1 mouse cellular context compared by ENCODE assay signal in the genomic region with DNA sequence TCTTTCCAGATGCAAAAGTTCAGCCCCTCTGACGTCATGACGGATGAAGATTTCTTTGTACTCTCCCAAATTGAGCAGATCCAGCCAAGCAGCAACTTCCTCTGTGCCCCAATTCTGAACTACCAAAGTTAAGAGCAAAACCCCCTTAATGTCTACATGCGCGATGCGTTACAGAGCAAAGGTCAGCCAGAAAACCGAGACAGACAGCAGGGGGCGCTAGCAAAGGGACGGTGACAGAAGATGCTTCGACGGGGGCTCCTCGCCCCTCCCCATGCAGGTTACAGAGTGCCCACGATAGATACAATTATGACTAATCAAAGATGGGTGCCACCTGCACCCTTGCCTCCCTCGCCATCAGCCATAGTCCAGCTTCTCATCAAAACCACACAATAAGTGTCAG.
TF ChIP-seq lines count a peak whose summit lies in the region.

No protein-coding gene starts in this region.

TF ChIP-seq in CH12.LX, 34 proteins besides CTCF, POLR2A, EP300 and RAD21:
- TF ChIP-seq JUND (conservative IDR thresholded peaks at IDR 0.05; ENCODE audit: low read depth, low read length) (no peak), MAFK (IDR thresholded peaks at IDR 0.05; ENCODE audit: insufficient replicate concordance, low read length) (no peak), MYC (IDR thresholded peaks at IDR 0.05; ENCODE audit: low read depth, low read length) (no peak), GABPA (IDR thresholded peaks at IDR 0.05; ENCODE audit: insufficient replicate concordance, low read depth, low read length) (no peak)
